Mouse (Mus musculus) lung, adult 2 months (tissue): ENCODE results near the gene Armh1.

Experiments
- CTCF ChIP-seq: fragments of 200-500 bp; IDR thresholded peaks from 2 replicates; pipeline ENCODE4 v1.5.1; 2011; ENCODE audit warnings: mild to moderate bottlenecking, low read length, control low read depth; ENCODE audit not compliant: insufficient read depth
- POLR2A ChIP-seq: fragments of 200-500 bp; IDR thresholded peaks from 2 replicates; pipeline ENCODE4 v1.6.1; 2011; ENCODE audit warnings: low read depth, mild to moderate bottlenecking, control low read depth, low read length, borderline replicate concordance; ENCODE audit errors: extremely low read depth

- TF ChIP-seq CTCF: no peak
- no peak for TF ChIP-seq POLR2A
Measured at GRCm38 (mm10) chr4:117280397-117280930, 28.5 kb upstream of the Armh1 start.
